Mouse (Mus musculus) urinary bladder, adult 2 months (tissue): Measurements from ENCODE around the gene Ldlrad3. TPM values are rescaled to one million over a fixed set of nuclear protein-coding genes. Genes with fewer than 3 reads are reported as not detected.

Source experiments
- DNase-seq: peaks from one replicate; pipeline ENCODE4 v3.0.0; 2022; ENCODE audit warnings: low spot score
- polyA plus RNA-seq: library from polyadenylated mRNA; depleted of rRNA; stranded (reverse); fragments of >200 nt; gene quantifications from 2 replicates; pipeline ENCODE4 v1.2.3, GENCODE M21; 2012; rRNA removed

The Ldlrad3 gene
- 7.4 and 8.9 TPM in 2 replicates for polyA plus RNA-seq

DNA sequence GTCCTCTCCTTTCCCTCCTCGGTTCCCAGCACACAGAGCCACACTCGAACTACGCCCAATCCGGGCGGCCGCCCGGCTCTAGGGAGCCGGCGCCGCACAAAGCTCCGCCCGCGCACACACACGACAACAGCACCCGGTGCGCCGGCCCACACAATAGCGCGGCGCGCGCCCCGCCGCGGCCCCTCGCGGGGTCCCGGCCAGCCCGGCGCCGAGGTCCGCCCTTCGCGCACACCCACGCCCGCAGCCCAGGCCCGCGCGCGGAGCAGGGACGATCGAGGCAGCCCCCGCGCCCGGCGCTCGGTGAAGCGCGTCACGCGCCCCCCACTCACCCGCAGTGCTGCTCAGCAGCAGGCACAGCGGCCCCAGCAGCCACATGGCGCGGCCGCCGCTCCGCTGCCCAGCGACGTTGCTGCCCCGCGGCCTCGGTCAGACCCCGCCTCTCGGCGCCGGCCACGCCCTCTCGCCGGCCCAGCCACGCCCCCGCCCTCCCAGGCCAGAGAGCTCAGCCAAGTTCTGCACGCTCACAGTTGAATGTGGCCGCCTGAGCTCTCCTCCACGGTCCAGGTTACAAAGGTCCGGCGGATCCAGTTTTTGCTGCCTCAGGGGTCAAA, at the start of gene Ldlrad3:
Gene Ldlrad3 (minus strand): TSS at position 435 of the 611 bp plus-strand sequence.
- peak; percentile 85 for DNase-seq

DNA sequence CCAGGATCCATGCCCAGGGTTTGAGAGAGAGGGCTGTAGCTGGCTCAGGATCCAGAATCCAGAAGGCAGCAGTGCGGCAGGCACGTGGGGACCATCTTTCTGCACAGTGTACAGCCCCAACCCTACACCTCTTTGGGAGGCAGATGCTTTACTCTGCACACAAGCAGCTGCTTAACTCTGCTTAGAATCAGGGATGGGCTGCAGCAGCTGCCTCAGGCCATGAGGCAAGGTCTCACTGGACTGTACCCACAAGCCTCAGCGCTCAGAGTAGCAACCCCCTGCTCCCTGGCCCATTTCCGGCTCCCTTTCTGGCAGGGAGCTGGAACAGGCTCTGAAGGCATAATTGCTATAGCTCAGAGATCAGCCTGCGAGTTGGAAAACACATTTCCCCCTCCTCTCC, 45.3 kb upstream of the Ldlrad3 start:
- DNase-seq: no peak

DNA sequence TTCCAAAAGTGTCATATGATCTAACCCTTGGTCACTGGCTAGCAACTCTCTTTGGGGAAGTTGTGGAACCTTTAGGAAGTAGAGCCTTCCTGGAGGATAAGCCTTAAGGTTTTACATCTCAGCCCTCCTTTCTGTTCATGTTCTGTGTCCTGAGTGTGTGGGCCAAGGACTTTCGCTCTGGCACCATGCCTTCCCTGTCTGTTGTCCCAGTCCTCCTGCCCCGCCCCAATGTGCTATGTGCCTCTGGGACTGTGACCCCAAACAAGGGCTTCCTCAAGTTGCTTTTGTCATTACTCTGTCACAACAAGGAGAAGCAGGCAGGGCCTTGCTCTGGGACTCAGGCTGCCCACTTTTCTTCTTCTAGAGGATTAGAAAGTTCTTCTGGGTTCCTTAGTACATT, 42.9 kb upstream of the Ldlrad3 start:
- DNase-seq: no peak

DNA sequence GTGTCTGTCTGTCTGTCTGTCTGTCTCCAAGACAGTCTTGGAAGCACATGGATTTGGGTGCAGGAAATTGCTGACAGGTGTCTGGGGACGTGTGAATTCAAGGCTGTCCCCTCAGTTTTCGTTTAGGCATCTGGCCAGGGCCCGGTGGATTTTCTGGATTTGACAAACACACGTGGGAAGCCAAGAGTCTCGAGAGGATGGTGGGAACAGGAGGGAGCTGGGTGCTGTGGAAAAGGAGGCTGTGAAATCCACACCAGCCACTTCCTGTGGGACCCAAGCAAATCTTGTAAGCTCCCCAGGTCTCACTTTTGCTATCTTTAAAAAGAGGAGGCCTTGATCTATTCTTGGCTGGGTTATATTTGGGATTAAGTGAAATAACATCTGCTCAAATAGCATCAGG, 42.1 kb upstream of the Ldlrad3 start:
- no peak for DNase-seq

DNA sequence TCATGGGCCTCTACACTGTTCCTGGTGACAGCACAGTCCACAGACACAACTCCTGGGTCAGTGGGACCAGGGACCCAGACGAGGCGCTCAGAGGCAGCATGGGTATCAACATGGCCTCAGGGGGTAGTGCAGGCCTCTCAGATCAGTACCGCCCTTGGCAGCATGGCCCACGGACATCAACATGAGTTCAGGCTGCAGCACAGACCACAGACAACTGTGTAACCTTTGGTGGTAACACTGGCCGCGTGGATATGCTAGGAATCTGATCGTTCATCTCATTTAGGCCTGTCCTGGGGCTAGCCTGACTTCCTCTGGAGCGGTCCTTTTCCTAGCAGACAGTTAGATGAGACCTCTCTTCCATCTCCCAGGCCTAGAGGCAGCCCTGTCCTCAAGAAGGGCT, 41.7 kb upstream of the Ldlrad3 start:
- DNase-seq: no peak

DNA sequence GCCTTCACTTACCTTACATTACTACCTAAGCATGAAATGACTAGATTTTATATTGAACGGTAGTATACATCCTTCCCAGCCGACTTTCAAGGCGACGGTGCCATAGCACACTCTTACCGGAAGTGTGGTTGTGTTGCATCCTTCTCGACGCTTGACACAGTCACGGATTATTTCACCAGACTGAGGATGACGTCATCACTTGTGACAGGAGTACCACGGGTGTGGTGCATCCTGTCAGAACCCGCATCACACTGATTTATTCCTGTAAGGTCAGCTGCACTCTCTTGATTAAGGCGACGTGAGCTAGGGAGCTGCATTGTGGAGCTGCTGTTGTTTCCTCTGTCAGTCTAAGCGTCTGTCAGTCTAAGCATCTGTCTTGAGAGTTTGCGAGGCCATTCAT, 40.1 kb upstream of the Ldlrad3 start:
- no peak for DNase-seq

DNA sequence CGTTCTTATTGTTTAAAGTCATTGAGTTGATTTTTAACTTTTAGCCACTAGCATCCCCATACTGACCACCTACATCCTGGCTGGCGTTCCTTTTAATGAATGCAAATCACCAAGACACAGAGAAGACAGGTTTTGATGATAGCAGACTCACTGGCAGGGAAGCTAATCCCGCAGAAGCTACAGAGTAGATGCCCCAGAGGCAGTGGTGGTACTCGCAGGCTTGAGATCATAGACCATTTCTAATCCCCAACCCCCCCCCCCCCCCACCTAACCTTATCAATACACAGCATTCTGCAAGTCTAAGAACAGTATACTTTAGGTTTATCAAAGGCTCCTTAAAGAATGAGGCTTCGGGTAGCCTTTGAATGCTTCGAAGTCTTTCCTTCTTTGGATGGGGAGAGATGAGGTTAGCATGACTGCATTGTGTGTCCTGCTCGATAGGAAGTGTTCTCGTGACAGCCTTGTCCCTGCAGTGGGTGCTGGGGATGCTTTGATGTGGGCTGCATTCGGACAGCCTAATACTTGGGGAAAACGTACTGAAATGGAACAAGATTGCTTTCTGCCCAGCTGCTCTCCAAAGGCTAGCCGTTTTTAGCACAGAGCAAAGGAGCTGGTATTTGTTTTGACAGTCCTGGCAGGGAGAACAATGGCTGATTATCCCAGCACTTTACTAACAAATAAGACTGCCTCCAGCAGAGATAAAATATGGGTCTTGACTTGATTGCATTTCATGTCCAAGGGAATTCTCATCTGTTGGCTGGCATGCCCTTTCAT, 37.4 kb upstream of the Ldlrad3 start:
- no peak for DNase-seq

DNA sequence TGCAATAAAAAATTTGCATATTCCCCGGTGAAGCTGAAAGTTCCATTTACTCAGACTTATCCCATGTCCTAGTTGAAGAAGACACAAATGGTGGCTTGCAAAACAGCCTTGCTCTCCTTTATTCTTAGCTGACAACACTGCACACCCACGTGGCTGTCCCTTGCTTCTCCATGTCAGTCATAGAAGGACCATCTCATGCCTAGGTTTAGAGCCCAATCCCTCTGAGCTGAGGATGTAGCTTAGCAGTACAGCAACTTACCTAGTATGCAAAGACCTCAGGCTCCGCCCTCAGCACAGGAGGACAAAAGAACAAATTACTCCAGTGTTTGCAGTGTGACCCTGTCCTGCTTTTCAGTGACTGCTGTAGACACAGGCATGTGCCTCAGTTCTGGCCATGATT, 36.6 kb upstream of the Ldlrad3 start:
- no peak for DNase-seq

DNA sequence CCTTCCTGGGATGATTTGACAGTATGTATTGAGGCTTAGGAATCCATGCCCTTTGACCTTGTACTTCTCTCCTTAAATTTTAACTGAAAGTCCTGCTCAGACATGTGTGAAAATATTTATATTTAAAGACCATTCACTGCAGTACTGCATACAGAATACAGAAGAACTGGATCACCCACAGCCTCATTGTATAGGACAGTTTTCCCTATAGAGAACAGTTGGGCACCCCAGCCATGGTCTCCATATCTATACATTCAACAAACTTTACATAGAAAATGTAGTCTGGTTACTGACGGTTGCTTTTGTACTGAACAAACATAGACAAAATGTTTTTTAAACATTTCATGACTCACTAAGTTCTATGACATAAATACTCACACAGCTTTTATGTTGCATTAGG, 30.6 kb upstream of the Ldlrad3 start:
- no peak for DNase-seq

DNA sequence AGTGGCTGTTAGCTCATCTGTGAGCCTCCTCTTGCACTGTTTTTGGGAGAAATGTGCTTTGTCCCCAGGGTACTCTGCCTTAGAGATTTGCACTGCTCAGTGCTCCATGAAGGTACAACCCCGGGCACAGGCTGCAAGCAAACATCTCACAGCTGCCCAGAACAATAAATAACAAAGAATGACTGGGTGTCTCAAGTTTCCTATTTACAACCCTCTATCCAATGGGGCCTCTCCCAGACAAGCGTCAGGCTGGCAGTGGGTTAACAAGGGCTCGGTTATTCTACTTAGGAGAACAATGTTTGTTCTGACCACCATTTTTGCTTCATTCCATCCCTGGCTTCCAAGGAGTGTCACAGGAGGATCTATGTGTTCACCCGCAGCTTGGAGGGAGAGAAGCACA, 25.9 kb upstream of the Ldlrad3 start:
- DNase-seq: no peak

DNA sequence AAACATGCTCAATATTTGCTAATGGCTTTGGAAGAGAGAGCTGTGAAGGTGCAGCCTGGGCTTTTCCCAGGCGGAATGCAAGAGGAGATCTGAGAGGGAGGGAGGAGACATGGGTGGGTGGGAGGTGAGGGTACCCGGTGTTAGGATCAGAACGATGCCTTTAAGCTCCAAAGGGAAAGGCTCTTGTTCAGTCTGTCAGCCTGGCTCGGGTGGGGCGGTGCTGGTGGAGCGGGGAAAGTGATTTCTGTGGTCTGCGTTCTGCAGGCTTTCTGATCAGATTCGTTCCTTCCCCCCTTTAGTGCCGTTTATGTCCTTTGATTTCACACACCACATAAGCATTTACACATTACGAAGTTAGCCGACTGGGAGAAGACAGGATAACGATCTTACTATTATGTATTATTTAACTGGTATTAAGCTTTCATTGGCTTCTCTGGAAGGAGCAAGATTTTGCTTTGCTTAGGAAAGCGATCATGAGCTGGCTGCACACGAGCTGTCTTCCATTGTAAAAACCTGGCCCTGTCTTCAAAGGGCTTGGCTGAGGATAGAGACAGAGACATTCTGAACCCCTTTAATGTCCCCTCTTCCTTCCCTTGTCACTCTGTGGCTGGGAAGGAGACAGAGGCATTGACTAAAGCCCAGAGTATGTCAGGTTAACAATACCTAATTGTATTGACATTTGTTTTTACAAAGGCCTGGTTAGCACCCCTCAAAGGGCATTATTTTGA, 19.7 kb upstream of the Ldlrad3 start:
- DNase-seq: no peak

DNA sequence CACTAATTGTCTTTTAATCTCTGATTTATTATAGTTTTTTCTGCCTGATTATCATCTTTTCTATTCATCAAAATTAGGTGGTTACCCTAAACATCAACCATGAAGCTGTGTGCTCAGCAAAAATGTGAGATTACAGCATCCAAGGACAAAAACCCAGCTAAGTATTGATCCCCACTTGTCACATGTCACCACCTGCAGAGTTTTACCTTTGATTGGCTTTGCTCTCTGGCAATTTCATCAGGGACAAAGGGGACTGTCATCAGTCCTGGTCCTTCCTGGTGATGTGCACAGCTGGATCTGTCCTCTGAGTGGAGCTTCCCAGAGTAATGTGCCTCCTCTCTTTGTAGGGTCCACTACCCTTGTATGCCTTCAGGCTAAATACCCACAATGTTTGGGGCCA, 17.3 kb upstream of the Ldlrad3 start:
- no peak for DNase-seq

DNA sequence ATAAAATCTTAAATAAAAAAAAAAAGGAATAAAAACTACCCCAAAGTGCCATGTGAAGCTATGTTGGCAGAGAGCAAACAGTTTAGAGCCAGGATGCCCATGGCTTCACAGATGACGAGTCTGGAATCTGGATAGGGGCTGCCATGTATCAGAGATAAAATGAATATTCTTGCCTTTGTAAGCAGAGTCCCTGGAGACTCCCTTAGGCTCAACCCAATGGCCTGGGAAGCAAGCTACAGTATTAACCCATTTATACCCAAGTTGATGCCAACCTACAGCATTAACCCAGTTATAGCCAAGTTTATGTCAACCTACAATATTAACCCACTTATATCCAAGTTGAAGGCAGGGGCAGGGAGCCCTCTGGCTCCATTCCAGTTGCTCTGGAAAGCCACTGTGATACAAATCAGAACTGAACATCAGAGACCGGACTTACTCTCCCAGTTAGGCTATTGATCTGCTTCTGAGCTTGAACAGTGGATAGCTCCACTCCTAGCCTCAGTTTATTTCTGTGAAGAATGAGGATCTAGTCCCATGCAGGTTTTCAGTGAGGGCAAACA, 16.1 kb upstream of the Ldlrad3 start:
- no peak for DNase-seq

DNA sequence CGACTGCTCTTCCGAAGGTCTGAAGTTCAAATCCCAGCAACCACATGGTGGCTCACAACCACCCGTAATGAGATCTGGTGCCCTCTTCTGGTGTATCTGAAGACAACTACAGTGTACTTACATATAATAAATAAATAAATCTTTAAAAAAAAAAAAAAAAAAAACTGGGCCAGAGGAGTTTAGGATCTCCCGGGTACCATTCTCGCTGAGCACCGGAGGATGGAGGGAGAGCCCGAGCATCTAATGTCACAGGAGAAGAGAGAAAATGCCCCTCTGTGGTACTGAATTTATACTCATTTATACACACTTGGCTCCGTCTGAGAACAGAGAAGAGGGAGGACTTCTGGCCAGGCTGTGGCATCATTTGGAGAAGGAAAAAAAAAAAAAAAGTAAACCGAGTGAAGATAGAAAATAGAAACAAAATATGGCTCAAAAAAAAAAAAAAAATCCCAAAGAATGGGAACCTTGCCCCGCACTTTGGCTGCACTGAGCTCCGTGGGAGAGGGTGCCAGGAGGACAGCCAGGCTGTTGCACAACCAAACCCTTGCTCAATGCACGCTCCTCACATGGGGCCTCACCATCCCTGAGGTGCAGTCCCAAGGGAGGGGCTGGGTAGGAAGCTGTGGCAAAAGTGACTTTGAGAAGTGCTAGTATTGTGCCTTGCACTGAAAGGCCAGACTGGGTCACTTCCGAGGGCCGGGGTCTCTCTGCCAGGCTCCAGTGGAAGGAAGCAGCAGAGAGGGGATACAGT, 15.2 kb upstream of the Ldlrad3 start:
- no peak for DNase-seq

DNA sequence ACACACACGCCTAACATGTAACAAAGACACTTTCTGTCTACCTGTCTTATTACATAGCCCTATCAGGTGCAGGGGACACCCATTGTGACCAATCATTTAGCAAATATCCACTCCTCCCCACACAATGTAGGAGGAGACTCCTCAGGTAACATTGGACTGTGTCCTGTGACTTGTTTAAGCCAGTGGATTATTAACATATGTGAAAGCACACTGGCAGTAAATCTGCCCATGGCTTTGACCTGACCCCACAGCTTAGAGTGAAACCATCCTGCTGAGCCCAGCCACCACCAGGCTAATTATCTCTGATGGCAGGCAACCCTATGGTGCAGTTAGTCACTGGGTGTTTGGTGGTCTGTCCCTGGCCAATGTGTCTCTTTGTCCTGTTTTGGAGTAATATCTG, 11.1 kb upstream of the Ldlrad3 start:
- DNase-seq: no peak

DNA sequence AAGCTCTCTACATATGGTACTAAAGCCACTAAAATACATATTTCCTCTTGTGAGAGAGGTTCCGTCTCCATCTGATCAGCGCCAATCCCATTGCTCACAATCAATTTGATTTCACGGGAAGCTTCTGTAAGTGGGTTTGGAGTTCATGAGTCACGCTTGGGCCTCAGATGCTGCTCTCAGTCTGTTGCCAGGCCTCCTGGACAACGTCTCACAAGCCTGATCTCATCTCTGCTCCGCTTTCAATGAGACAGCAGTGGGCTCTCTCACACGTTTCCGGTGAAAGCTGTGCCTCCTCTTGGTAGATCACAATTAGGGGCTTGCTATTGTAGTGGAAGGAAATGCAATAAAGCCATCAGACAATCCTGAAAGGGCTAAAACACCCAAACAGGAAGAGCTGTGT, 10.5 kb upstream of the Ldlrad3 start:
- DNase-seq: no peak

DNA sequence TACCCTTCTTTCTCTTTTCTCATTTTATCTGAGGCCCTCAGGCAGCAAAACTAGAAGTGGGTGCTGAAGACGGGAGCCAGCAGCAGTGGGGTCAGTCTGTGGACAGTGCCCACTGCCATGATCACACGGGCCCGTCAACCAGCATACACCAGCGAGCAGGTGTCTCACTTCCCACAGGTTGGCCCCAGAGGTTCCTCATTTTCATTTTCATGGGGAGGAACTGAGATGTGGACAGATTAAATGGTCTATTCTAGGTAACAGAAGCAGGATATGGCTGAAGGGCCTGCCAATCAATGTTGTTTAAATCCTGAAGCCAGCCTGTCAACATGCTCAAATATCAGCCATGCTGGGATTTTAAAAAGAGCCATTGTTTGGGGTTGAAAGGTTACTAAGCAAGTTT, 9.3 kb upstream of the Ldlrad3 start:
- DNase-seq: no peak

DNA sequence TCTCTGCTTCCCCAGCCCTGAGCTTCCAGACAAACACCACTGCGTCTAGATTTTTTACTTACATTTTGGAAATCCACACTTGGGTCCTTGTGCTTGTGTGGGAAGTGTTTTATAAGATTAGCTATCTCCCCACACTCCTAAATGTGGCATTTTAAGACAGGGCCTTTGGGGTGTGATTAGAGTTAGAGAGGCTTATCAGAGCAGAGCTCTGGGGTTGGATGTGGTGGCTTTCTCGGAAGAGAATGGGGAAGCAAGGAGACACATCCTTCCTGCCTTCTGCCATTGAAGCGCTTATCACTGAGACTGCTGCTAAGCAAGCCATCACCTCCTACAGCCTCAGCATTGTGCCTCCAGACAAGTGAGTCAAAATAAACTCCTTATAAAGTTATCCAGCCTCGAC, 8.1 kb upstream of the Ldlrad3 start:
- DNase-seq: no peak

DNA sequence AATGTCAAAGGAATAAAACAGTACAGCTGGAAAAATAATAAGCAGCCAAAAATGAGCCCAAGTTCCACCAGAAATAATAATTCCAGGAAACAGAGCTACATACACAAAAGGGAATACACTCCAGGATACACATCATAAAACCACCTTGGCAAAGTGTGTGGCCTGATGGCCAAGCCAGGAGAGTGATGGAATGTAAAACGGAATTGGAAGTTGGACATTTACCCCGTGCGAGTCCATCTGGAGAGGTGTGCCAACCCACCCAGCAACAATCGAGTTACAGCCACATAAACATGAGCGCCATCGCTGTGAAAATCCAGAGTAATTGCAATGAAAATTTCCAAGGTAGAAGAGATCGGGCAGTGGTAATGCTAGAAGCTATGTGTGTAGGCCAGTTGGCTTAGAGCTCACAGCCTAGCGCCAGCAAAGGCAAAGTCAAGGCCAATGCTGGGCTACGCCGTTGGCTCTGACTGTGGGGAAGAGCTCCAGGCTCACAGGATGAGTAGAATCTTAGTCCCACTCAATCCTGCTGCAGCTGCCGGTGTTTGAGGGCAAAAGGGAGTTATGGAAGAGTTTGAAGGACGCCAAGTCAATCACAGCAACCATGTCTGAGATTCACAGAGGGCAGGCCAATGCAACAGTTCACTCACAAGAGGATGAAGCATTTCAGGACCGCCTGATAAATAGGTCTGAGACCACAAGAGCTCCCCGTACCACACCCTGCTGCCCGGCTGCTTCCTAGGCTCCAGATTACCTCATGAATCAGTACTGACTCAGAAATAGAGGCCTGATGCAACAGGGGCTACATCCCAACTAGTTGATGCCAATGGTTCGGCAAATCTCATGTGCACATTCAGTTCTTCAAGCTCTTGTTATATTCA, 7.0 kb upstream of the Ldlrad3 start:
- DNase-seq: no peak

DNA sequence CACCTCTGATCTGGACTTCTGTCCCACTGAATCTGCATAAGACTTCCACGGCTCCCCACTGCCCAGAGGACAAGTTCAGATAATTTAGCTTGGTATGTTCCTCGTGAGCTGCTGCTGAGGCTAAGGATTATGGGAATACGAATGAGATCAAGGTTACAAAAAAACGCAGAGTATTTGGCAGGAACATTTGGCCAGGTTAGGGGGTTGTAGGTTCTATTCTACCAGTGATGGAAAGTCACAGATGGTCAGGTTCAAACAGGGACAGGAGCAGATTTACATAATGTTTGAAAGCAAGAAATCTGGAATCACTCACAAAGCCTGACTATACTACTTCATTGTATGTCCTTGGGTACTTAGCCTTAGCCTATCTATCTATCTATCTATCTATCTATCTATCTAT, 5.6 kb upstream of the Ldlrad3 start:
- no peak for DNase-seq

DNA sequence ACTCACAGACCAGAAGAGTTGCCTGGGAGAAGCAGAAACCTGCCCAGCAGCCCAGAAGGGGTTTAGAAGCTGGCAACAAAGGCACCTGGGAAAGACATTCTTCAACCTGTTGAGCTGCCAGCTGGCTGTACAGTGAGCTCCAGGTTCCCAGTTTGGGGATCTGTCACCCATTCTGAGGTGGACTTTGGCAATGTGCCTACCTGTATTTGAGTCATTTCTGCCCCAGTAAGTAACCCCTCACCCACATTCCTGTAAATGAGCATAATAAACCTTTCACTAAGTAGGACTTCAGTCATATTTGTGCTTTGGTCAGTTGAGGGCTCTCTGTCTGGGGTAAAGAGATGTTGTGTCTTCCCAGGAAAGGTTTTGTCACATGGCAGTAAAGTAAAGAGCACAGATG, 4.8 kb upstream of the Ldlrad3 start:
- DNase-seq: no peak
